Mouse (Mus musculus): ENCODE measurements at regions not wholly inside any gene's neighbourhood (a gene's known extent, or its start where the extent isn't known, plus 50 kb on each side); places are given as distances from the start of the nearest gene placed in this dataset.

DNA sequence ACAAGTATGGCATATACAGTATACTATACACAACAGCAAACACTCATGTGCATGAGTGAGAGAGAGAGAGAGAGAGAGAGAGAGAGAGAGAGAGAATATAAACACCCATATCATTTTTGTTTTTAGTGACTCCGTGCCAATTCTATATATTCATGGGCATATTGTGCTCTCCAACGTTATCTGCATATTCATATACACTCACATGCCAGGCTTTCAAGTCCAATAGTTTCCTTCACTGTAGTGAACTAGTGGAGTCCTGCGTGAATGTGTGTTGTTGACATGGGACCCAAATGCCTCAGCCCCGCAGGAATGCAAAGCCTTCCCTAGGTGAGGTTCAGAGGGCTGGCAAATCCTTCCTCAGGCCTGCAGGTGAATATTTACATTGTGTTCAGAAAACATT, 53.4 kb upstream of the Nab1 start:
- no peak for DNase-seq (ENCODE audit: low spot score in 2 of 2)

DNA sequence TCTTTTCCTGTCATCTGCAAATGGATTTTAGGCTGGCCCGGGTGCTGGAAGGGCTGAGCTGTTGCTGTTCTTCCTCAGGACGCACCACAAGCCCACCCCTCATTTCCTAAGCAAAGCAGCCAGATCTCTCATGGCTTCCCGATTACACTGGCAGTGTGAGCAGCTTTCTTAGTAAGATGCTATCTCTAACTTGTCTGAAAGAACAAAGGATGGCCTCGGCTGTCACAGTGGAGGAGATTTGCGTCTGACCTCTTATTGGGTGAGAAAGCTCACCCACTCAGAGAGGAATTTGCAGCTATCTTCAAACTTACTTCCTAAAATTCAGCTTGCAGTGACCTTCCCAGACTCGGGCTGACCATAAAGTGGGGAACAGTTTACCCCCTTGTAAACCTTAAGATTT, 64.7 kb upstream of the Nemp2 start:
- no peak for DNase-seq (ENCODE audit: low spot score in 2 of 2)

GRCm38 (mm10) chr1:52571674-52572073, 58.8 kb upstream of the Nemp2 start:
- no peak for DNase-seq (ENCODE audit: low spot score in 2 of 2)

- peak; percentile 62 to 80 for DNase-seq (ENCODE audit: low spot score in 2 of 2)
Measured at GRCm38 (mm10) chr1:52578298-52579056, 52.0 kb upstream of the Nemp2 start.

DNA sequence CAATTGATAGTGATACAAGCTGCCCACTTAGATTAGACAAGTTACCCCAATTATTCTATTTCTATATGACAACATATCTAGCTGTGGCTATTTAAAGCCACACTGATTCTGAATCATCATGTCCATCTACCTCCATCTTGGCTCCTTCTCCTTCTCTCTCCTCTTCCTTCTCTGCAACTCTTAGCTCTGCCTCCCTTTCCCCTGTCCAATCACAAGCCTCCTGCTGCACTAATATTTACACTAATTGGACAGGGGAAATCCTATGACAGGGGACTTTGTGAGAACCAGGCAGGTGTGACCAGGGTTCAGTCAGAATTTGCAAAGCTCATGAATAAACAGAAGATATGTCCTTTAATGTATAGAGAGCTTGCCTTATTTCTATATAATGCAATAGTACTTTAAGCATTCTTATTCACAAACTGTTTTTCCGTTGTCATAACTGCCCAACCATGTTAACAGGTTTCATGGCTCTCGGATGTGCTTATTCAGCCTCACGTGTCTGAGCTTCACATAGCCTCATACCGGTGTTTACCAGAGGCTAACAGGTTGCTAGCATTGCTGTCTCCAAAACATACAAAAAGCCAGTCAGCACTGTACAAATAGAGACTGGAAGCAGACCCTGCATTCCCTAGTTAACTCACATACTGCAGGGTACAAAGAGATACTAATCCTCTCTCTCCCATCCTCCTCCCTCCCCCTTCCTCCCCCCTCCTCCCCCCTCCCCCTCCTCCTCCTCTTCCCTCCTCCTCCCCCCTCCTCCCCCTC, 50.2 kb upstream of the Nemp2 start:
- no peak for DNase-seq (ENCODE audit: low spot score in 2 of 2)

All from right cerebral cortex, postnatal 10 days (tissue).